Mouse (Mus musculus) testis, adult 2 months (tissue): ENCODE data around the gene Eif5a2.

Experiments
- CTCF ChIP-seq: fragments of 200-500 bp; IDR thresholded peaks from 2 replicates; pipeline ENCODE4 v1.5.1; 2012; ENCODE audit warnings: low read depth, mild to moderate bottlenecking, inconsistent platforms, low read length, moderate library complexity; ENCODE audit not compliant: control insufficient read depth, insufficient read depth, insufficient replicate concordance
- POLR2A ChIP-seq: fragments of 200-500 bp; IDR thresholded peaks from 2 replicates; pipeline ENCODE4 v1.6.1; 2012; ENCODE audit warnings: low read depth, mild to moderate bottlenecking, inconsistent platforms, low read length, moderate library complexity; ENCODE audit not compliant: control insufficient read depth

- TF ChIP-seq CTCF (no peak), POLR2A (no peak)
Observed at GRCm38 (mm10) chr3:28784176-28784575, 3.1 kb downstream of the Eif5a2 start.
